Mouse (Mus musculus) embryo, embryonic 11.5 days (tissue): ENCODE results near the gene Alg14.
A peak's percentile ranks its signal among the peaks of the same experiment; 100 is the strongest.

Source experiments
- DNase-seq: peaks from one replicate; pipeline ENCODE4 v3.0.0-alpha.2; 2012; ENCODE audit warnings: low read depth, low spot score

Gene Alg14

GRCm38 (mm10) chr3:121277557-121277956 lies 14.0 kb upstream of the Alg14 start:
- DNase-seq = no peak

GRCm38 (mm10) chr3:121279679-121280078 lies 11.9 kb upstream of the Alg14 start:
- DNase-seq = no peak

- DNase-seq = no peak
Measured at GRCm38 (mm10) chr3:121282998-121283397, 8.6 kb upstream of the Alg14 start, which contains the start of gene Tmem56. TSS of gene Tmem56 (minus strand) at chr3:121283098.

GRCm38 (mm10) chr3:121285219-121285618 lies 6.4 kb upstream of the Alg14 start:
- DNase-seq = no peak

GRCm38 (mm10) chr3:121287151-121287550 lies 4.4 kb upstream of the Alg14 start:
- DNase-seq = no peak

- DNase-seq = no peak
Measured at GRCm38 (mm10) chr3:121290681-121291080, 892 bp upstream of the Alg14 start.

- DNase-seq = no peak
Measured at GRCm38 (mm10) chr3:121291225-121291559, 381 bp upstream of the Alg14 start.

GRCm38 (mm10) chr3:121294200-121294599 lies 2.6 kb downstream of the Alg14 start:
- no peak for DNase-seq

GRCm38 (mm10) chr3:121306641-121307040 lies 15.1 kb downstream of the Alg14 start:
- DNase-seq = no peak

- peak; percentile 76 for DNase-seq
Measured at GRCm38 (mm10) chr3:121307532-121308234, 16.1 kb downstream of the Alg14 start.

GRCm38 (mm10) chr3:121308935-121309334 lies 17.4 kb downstream of the Alg14 start:
- DNase-seq = no peak

- DNase-seq = no peak
Measured at GRCm38 (mm10) chr3:121309429-121309828, 17.9 kb downstream of the Alg14 start.

GRCm38 (mm10) chr3:121309896-121310714 lies 18.5 kb downstream of the Alg14 start:
- no peak for DNase-seq

- no peak for DNase-seq
Measured at GRCm38 (mm10) chr3:121312426-121312825, 20.9 kb downstream of the Alg14 start.

- no peak for DNase-seq
Measured at GRCm38 (mm10) chr3:121312979-121313378, 21.4 kb downstream of the Alg14 start.

- DNase-seq = no peak
Measured at GRCm38 (mm10) chr3:121314149-121314548, 22.6 kb downstream of the Alg14 start.

GRCm38 (mm10) chr3:121315498-121315897 lies 23.9 kb downstream of the Alg14 start:
- no peak for DNase-seq

GRCm38 (mm10) chr3:121319906-121320305 lies 28.3 kb downstream of the Alg14 start:
- no peak for DNase-seq

- no peak for DNase-seq
Measured at GRCm38 (mm10) chr3:121320896-121321295, 29.3 kb downstream of the Alg14 start.

- no peak for DNase-seq
Measured at GRCm38 (mm10) chr3:121323371-121323770, 31.8 kb downstream of the Alg14 start.

- no peak for DNase-seq
Measured at GRCm38 (mm10) chr3:121327406-121327805, 35.8 kb downstream of the Alg14 start.

- no peak for DNase-seq
Measured at GRCm38 (mm10) chr3:121329647-121330046, 38.1 kb downstream of the Alg14 start.

- DNase-seq = no peak
Measured at GRCm38 (mm10) chr3:121330244-121330646, 38.7 kb downstream of the Alg14 start.
